In genomic region chr12:33092196-33092595, GRCm38 (mm10) we compare ENCODE assay signal across 26 mouse cellular contexts. TPM values are rescaled to one million over a fixed set of nuclear protein-coding genes. Genes with fewer than 3 reads are reported as not detected.
DNase-seq lines count a peak whose midpoint lies in the region; ATAC-seq and TF ChIP-seq lines count a peak whose summit lies in the region.
"Had no signal": no experiment of that assay in that cellular context is flagged by ENCODE, and none has a peak within 500 bp of the region (broad histone marks: within the 10 kb centered on the region; RNA-seq: fewer than 3 reads in every experiment).

No protein-coding gene starts in this region.

- H3K4me2 ChIP-seq in intestine, embryonic 15.5 days (replicated peaks) = no peak overlapping the region
- H3K4me2 ChIP-seq in intestine, embryonic 16.5 days (ENCODE audit: low read depth, low read length) = no peak overlapping the region
- peak overlapping the region; percentile 17; the same call in 1 of the 2 replicates for H3K4me2 ChIP-seq in intestine, postnatal 0 days (replicated peaks; ENCODE audit: low read depth)

- no peaks in the 10 kb centered on the region for H3K36me3 ChIP-seq in intestine, embryonic 15.5 days
- H3K36me3 ChIP-seq in intestine, embryonic 16.5 days (ENCODE audit: control insufficient read depth, insufficient read depth, low read length) = no peaks in the 10 kb centered on the region
- H3K36me3 ChIP-seq in intestine, postnatal 0 days (ENCODE audit: control insufficient read depth, insufficient read depth) = no peaks in the 10 kb centered on the region
- H3K36me3 ChIP-seq in small intestine, adult 2 months (ENCODE audit: control insufficient read depth, insufficient read depth, low read length) = no peaks in the 10 kb centered on the region
- H3K36me3 ChIP-seq: G1E had no signal

- no peak for TF ChIP-seq CTCF in intestine, postnatal 0 days (IDR thresholded peaks at IDR 0.05; ENCODE audit: low read depth)
- no peak for TF ChIP-seq CTCF in small intestine, adult 2 months (IDR thresholded peaks at IDR 0.05; ENCODE audit: extremely low read depth, insufficient read length, insufficient replicate concordance, low read depth, low read length)

- no peak for DNase-seq in heart, postnatal 4 days
- DNase-seq in adrenal gland, postnatal 25 days = no peak
- no peak for DNase-seq in ovary, postnatal 36 days (ENCODE audit: low spot score)
- DNase-seq in kidney, postnatal 10 days = no peak
- DNase-seq: adrenal gland, adult 2 months; adrenal gland, adult 8-10 months; adrenal gland, postnatal 10 days; adrenal gland, postnatal 14 days; adrenal gland, postnatal 36 days; B cell, adult 2 months; cerebellum, adult 11 months; cerebellum, adult 11-12 months; cerebellum, adult 18-20 months had no signal

- WGBS in intestine, embryonic 15.5 days = 66% methylated on average over 2 of the region's 2 CpGs
- WGBS in intestine, embryonic 16.5 days = 65% methylated on average over 2 of the region's 2 CpGs
- 42% methylated on average over 2 of the region's 2 CpGs for WGBS in intestine, postnatal 0 days
- WGBS in small intestine, adult 2 months = 44% methylated on average over 2 of the region's 2 CpGs

- 0 out of 2 replicates have a peak, but pooled peaks cover 4% of the 10 kb centered on the region for H3K4me1 ChIP-seq in intestine, embryonic 15.5 days (replicated peaks)
- H3K4me1 ChIP-seq in intestine, embryonic 16.5 days (ENCODE audit: control insufficient read depth, insufficient read depth, low read length) = peaks cover 4% of the 10 kb centered on the region; the same call in 1 of the 2 replicates
- 0 out of 2 replicates have a peak, but pooled peaks cover 4% of the 10 kb centered on the region for H3K4me1 ChIP-seq in intestine, postnatal 0 days (replicated peaks; ENCODE audit: control insufficient read depth, insufficient read depth, low read length)
- peaks cover 12% of the 10 kb centered on the region; the same call in 1 of the 2 replicates for H3K4me1 ChIP-seq in small intestine, adult 2 months (ENCODE audit: control insufficient read depth, insufficient read depth, insufficient read length, low read length)

- no peak overlapping the region for H3K9ac ChIP-seq in intestine, embryonic 15.5 days
- 0 out of 2 replicates have a peak overlapping the region, but pooled peaks have one; percentile 26 for H3K9ac ChIP-seq in intestine, embryonic 16.5 days (ENCODE audit: low read depth, low read length)
- no peak overlapping the region for H3K9ac ChIP-seq in intestine, postnatal 0 days (ENCODE audit: low read depth, low read length)

- no peaks in the 10 kb centered on the region for H3K27me3 ChIP-seq in intestine, embryonic 15.5 days (replicated peaks)
- no peaks in the 10 kb centered on the region for H3K27me3 ChIP-seq in intestine, embryonic 16.5 days (replicated peaks; ENCODE audit: control insufficient read depth, insufficient read depth, low read length)
- no peaks in the 10 kb centered on the region for H3K27me3 ChIP-seq in intestine, postnatal 0 days (replicated peaks; ENCODE audit: control insufficient read depth, insufficient read depth, low read length)
- H3K27me3 ChIP-seq in small intestine, adult 2 months (ENCODE audit: control insufficient read depth, insufficient read depth, low read length) = no peaks in the 10 kb centered on the region
- H3K27me3 ChIP-seq: CH12.LX had no signal

- no peaks in the 10 kb centered on the region for H3K9me3 ChIP-seq in intestine, embryonic 15.5 days
- H3K9me3 ChIP-seq in intestine, embryonic 16.5 days (ENCODE audit: control insufficient read depth, low read length) = no peaks in the 10 kb centered on the region
- no peaks in the 10 kb centered on the region for H3K9me3 ChIP-seq in intestine, postnatal 0 days (ENCODE audit: control insufficient read depth)
- H3K9me3 ChIP-seq: G1E had no signal

- peak; percentile 95 for ATAC-seq in intestine, embryonic 15.5 days
- ATAC-seq in intestine, embryonic 16.5 days = peak; percentile 96
- ATAC-seq in intestine, postnatal 0 days = peak; percentile 90
- ATAC-seq: activated CD4-positive, CD25-positive, alpha-beta regulatory T cell, adult 4 months; CD4-positive, CD25-positive, alpha-beta regulatory T cell, adult 4 months; Patski had no signal

- H3K4me3 ChIP-seq in intestine, embryonic 15.5 days (replicated peaks) = no peak overlapping the region
- H3K4me3 ChIP-seq in intestine, embryonic 16.5 days (ENCODE audit: low read length) = no peak overlapping the region
- no peak overlapping the region for H3K4me3 ChIP-seq in intestine, postnatal 0 days (ENCODE audit: low read depth, low read length)
- H3K4me3 ChIP-seq in small intestine, adult 2 months (ENCODE audit: low read depth, low read length) = no peak overlapping the region

- TF ChIP-seq POLR2A in small intestine, adult 2 months (IDR thresholded peaks at IDR 0.05; ENCODE audit: low read depth, low read length) = no peak

- peak overlapping the region; percentile 58; the same call in 1 of the 2 replicates for H3K27ac ChIP-seq in intestine, embryonic 15.5 days
- H3K27ac ChIP-seq in intestine, embryonic 16.5 days (ENCODE audit: low read length) = peak overlapping the region; percentile 85
- H3K27ac ChIP-seq in intestine, postnatal 0 days (ENCODE audit: low read depth, low read length) = peak overlapping the region; percentile 79
- peak overlapping the region; percentile 63 for H3K27ac ChIP-seq in small intestine, adult 2 months (ENCODE audit: insufficient read depth, low read depth, low read length)

RNA-seq across cellular contexts. Expression of gene Cdhr3, which starts 0.5 kb away (rescaled TPM):
- not detected in 2 replicates for polyA plus RNA-seq in intestine, embryonic 15.5 days (2015; fragmentation: Nextera tagmentation; extraction: Ambion mirVana)
- polyA plus RNA-seq in intestine, embryonic 16.5 days (2015; fragmentation: Nextera tagmentation; extraction: Ambion mirVana) = 0.04 and 0.15 TPM in 2 replicates
- 0.10 TPM in 1 of 2 replicates, not detected in the other for polyA plus RNA-seq in intestine, postnatal 0 days (2015; fragmentation: Nextera tagmentation; extraction: Ambion mirVana)
- not detected in 2 replicates for polyA plus RNA-seq in small intestine, adult 2 months (2012; rRNA removed)
- total RNA-seq in heart, postnatal 4 days (2021) = not detected
- not detected in 2 replicates for total RNA-seq in adrenal gland, postnatal 25 days (2021)
- total RNA-seq: adrenal gland, adult 18-20 months; adrenal gland, adult 2 months; adrenal gland, postnatal 14 days; ES-E14; MEL had no signal
- polyA plus RNA-seq: adrenal gland, adult 2 months; C2C12; G1E; Patski had no signal

RNA-seq across cellular contexts. Expression of gene Atxn7l1, which starts 55.3 kb away (rescaled TPM):
- 12.5 and 13.5 TPM in 2 replicates for polyA plus RNA-seq in intestine, embryonic 15.5 days (2015; fragmentation: Nextera tagmentation; extraction: Ambion mirVana)
- polyA plus RNA-seq in intestine, embryonic 16.5 days (2015; fragmentation: Nextera tagmentation; extraction: Ambion mirVana) = 12.9 and 14.5 TPM in 2 replicates
- polyA plus RNA-seq in intestine, postnatal 0 days (2015; fragmentation: Nextera tagmentation; extraction: Ambion mirVana) = 8.2 and 9.0 TPM in 2 replicates
- polyA plus RNA-seq in small intestine, adult 2 months (2012; rRNA removed) = 8.4 and 19.2 TPM in 2 replicates
- total RNA-seq in heart, postnatal 4 days (2021) = 10 to 100 TPM; 16.8 to 17.5 TPM
- 31.2 and 33.1 TPM in 2 replicates for total RNA-seq in adrenal gland, postnatal 25 days (2021)
